Mouse (Mus musculus): ENCODE measurements around the gene Apobec3. TPM values are rescaled to one million over a fixed set of nuclear protein-coding genes. Genes with fewer than 3 reads are reported as not detected.
A peak's percentile ranks its signal among the peaks of the same experiment; 100 is the strongest.
"Not testable (repeated sequence)": the region's sequence is repeated elsewhere in the genome, so short reads cannot be mapped to it uniquely, and the experiment has no call there.

Apobec3 gene
- polyA plus RNA-seq, 1 experiment from 2014 or later = 18.4 TPM

DNA sequence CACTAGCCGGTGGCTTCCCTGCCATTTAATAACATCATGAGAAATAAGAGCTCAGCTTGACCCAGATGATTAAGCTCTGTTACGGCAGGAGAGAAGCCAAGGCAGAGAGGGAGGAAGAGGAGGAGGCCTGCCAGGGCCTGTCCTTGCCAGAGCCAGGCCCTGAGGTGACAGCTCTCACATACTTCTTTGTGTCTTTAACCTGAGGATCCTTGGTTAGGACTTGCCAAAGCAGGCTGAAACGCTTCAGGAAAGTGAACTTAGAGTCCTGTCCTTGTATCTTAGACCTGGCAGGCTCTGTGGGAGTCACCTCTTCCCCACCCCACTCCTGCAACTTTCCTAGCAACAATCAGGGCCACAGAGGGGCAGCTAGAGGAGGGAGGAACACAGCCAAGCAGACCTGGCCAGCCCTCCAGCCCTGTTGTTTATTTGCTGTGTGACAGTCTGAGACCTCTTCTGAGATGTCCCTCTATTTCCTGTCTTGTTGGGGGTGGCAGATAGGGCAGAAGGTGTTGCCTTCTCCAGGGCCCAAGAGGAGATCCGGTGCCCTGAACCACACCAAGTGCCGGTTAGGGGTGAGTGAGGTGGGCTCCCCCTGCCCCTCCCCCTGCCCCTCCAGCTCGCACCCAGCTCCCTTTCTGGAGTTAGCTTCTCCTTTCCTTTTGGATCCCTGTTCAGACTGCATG is 8.5 kb downstream of the Apobec3 start:
- WGBS = 69% methylated on average over 6 of the region's 6 CpGs
- peak overlapping the region; percentile 39; the same call in 1 of the 2 replicates for H3K27ac ChIP-seq (ENCODE audit: low read length)

GRCm38 (mm10) chr15:79900751-79901150 is 9.3 kb downstream of the Apobec3 start:
- ATAC-seq (ENCODE audit: insufficient number of reproducible peaks, insufficient read depth, low FRiP score, low read depth) = no peak
- peak overlapping the region; percentile 39; the same call in 1 of the 2 replicates for H3K27ac ChIP-seq (ENCODE audit: low read length)

More for the DNA sequence above, 8.5 kb downstream of the Apobec3 start:
- H3K4me2 ChIP-seq (replicated peaks; ENCODE audit: low read depth, low read length) = no peak overlapping the region
- no peaks in the 10 kb centered on the region for H3K9me3 ChIP-seq (ENCODE audit: control insufficient read depth, low read depth, low read length)
- ATAC-seq (ENCODE audit: insufficient number of reproducible peaks, insufficient read depth, low FRiP score, low read depth) = no peak
- no peaks in the 10 kb centered on the region for H3K27me3 ChIP-seq (ENCODE audit: control insufficient read depth, insufficient read depth, low read length)
- no peak overlapping the region for H3K4me3 ChIP-seq (ENCODE audit: low read depth, low read length)
- H3K9ac ChIP-seq (replicated peaks; ENCODE audit: low read depth, low read length) = no peak overlapping the region
- H3K36me3 ChIP-seq (ENCODE audit: control insufficient read depth, insufficient read depth, low read length) = no peaks in the 10 kb centered on the region
- H3K4me1 ChIP-seq (ENCODE audit: control insufficient read depth, insufficient read depth, low read length) = no peaks in the 10 kb centered on the region

DNA sequence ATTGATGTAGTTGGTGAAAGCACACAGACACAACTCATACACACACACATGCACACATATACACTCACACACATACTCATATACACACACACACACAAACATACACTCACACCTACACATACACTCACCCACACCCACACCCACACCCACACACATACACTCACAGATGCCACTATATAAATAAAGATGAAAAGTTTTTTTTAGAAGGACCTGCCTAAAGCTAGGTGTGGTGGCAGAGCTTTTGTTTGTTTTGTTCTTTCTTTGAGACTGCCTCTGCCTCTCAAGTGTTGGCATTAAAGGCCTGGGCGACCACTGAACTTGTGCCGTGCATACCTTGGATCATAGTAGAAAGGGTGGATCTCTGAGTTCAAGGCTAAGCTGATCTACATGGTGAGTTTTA is 9.9 kb downstream of the Apobec3 start:
- Histone ChIP-seq H3K27me3 (ENCODE audit: control insufficient read depth, insufficient read depth, low read length) (no peaks in the 10 kb centered on the region), H3K27ac (ENCODE audit: low read length) (peak overlapping the region; percentile 39; the same call in 1 of the 2 replicates), H3K4me1 (ENCODE audit: control insufficient read depth, insufficient read depth, low read length) (no peaks in the 10 kb centered on the region), H3K4me3 (ENCODE audit: low read depth, low read length) (no peak overlapping the region), H3K4me2 (replicated peaks; ENCODE audit: low read depth, low read length) (no peak overlapping the region), H3K9me3 (ENCODE audit: control insufficient read depth, low read depth, low read length) (no peaks in the 10 kb centered on the region), H3K9ac (replicated peaks; ENCODE audit: low read depth, low read length) (no peak overlapping the region), H3K36me3 (ENCODE audit: control insufficient read depth, insufficient read depth, low read length) (no peaks in the 10 kb centered on the region)
- WGBS = 63% methylated on average over 2 of the region's 2 CpGs
- no peak for ATAC-seq (ENCODE audit: insufficient number of reproducible peaks, insufficient read depth, low FRiP score, low read depth)

More at GRCm38 (mm10) chr15:79900751-79901150, 9.3 kb downstream of the Apobec3 start:
- no peak overlapping the region for H3K4me2 ChIP-seq (replicated peaks; ENCODE audit: low read depth, low read length)
- H3K36me3 ChIP-seq (ENCODE audit: control insufficient read depth, insufficient read depth, low read length) = no peaks in the 10 kb centered on the region
- 64% methylated on average over 7 of the region's 7 CpGs for WGBS
- H3K4me3 ChIP-seq (ENCODE audit: low read depth, low read length) = no peak overlapping the region
- no peak overlapping the region for H3K9ac ChIP-seq (replicated peaks; ENCODE audit: low read depth, low read length)
- no peaks in the 10 kb centered on the region for H3K27me3 ChIP-seq (ENCODE audit: control insufficient read depth, insufficient read depth, low read length)
- H3K9me3 ChIP-seq (ENCODE audit: control insufficient read depth, low read depth, low read length) = no peaks in the 10 kb centered on the region
- H3K4me1 ChIP-seq (ENCODE audit: control insufficient read depth, insufficient read depth, low read length) = no peaks in the 10 kb centered on the region

DNA sequence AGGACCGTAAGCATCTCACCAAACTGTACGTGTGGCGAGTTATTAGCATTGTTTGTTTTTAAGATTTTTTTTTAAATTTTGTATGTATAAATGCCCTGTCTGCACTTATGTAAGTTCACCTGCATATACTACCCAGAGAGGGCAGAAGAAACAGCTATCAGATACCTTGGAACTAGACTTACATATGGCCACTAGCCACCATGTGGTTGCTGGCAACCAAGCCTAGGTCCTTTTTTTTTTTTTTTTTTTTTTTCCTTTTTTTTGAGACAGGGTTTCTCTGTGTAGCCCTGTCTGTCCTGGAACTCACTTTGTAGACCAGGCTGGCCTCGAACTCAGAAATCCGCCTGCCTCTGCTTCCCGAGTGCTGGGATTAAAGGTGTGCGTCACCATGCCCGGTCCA is 11.6 kb downstream of the Apobec3 start:
- H3K9me3 ChIP-seq (ENCODE audit: control insufficient read depth, low read depth, low read length); H3K27me3 ChIP-seq (ENCODE audit: control insufficient read depth, insufficient read depth, low read length); ATAC-seq (ENCODE audit: insufficient number of reproducible peaks, insufficient read depth, low FRiP score, low read depth); H3K4me1 ChIP-seq (ENCODE audit: control insufficient read depth, insufficient read depth, low read length); H3K27ac ChIP-seq (ENCODE audit: low read length); H3K4me3 ChIP-seq (ENCODE audit: low read depth, low read length); H3K9ac ChIP-seq (replicated peaks; ENCODE audit: low read depth, low read length); H3K36me3 ChIP-seq (ENCODE audit: control insufficient read depth, insufficient read depth, low read length); H3K4me2 ChIP-seq (replicated peaks; ENCODE audit: low read depth, low read length): not testable (repeated sequence)
- WGBS = 98% methylated on average over 8 of the region's 8 CpGs

DNA sequence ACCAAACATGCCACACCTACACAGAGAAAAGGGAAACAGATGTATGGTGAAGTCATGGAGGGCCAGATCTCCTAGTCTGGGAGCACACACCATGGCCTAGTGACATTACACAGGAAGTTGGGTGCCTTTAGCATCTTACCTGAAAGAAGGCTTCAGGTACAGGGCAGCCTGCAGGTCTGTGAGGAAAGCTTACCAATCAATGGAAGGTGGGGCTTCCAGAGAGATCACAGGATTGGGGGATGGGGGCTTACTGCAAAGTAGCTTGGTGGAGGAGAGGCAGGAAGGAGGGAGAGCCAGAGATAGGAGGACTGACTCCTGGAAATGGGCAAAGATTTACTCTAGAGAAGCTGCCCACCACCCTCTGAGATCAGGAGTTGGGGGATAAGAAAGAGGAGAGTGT is 12.5 kb downstream of the Apobec3 start:
- no peak overlapping the region for H3K27ac ChIP-seq (ENCODE audit: low read length)
- H3K9me3 ChIP-seq (ENCODE audit: control insufficient read depth, low read depth, low read length) = no peaks in the 10 kb centered on the region
- no peaks in the 10 kb centered on the region for H3K36me3 ChIP-seq (ENCODE audit: control insufficient read depth, insufficient read depth, low read length)
- H3K4me2 ChIP-seq (replicated peaks; ENCODE audit: low read depth, low read length) = no peak overlapping the region
- H3K27me3 ChIP-seq (ENCODE audit: control insufficient read depth, insufficient read depth, low read length) = no peaks in the 10 kb centered on the region
- H3K4me3 ChIP-seq (ENCODE audit: low read depth, low read length) = no peak overlapping the region
- ATAC-seq (ENCODE audit: insufficient number of reproducible peaks, insufficient read depth, low FRiP score, low read depth) = no peak
- H3K4me1 ChIP-seq (ENCODE audit: control insufficient read depth, insufficient read depth, low read length) = no peaks in the 10 kb centered on the region
- H3K9ac ChIP-seq (replicated peaks; ENCODE audit: low read depth, low read length) = no peak overlapping the region

- H3K9me3 ChIP-seq (ENCODE audit: control insufficient read depth, low read depth, low read length); H3K9ac ChIP-seq (replicated peaks; ENCODE audit: low read depth, low read length); H3K4me1 ChIP-seq (ENCODE audit: control insufficient read depth, insufficient read depth, low read length); H3K27me3 ChIP-seq (ENCODE audit: control insufficient read depth, insufficient read depth, low read length); H3K4me3 ChIP-seq (ENCODE audit: low read depth, low read length); H3K4me2 ChIP-seq (replicated peaks; ENCODE audit: low read depth, low read length); H3K36me3 ChIP-seq (ENCODE audit: control insufficient read depth, insufficient read depth, low read length); ATAC-seq (ENCODE audit: insufficient number of reproducible peaks, insufficient read depth, low FRiP score, low read depth); H3K27ac ChIP-seq (ENCODE audit: low read length): not testable (repeated sequence)
- 81% methylated on average over 11 of the region's 11 CpGs for WGBS
Measured at GRCm38 (mm10) chr15:79904678-79905077, 13.2 kb downstream of the Apobec3 start.

GRCm38 (mm10) chr15:79905211-79905610 is 13.8 kb downstream of the Apobec3 start:
- no peak overlapping the region for H3K27ac ChIP-seq (ENCODE audit: low read length)
- no peaks in the 10 kb centered on the region for H3K36me3 ChIP-seq (ENCODE audit: control insufficient read depth, insufficient read depth, low read length)
- H3K9ac ChIP-seq (replicated peaks; ENCODE audit: low read depth, low read length) = no peak overlapping the region
- H3K9me3 ChIP-seq (ENCODE audit: control insufficient read depth, low read depth, low read length) = no peaks in the 10 kb centered on the region
- 74% methylated on average over 12 of the region's 12 CpGs for WGBS
- ATAC-seq (ENCODE audit: insufficient number of reproducible peaks, insufficient read depth, low FRiP score, low read depth) = no peak
- no peak overlapping the region for H3K4me2 ChIP-seq (replicated peaks; ENCODE audit: low read depth, low read length)
- H3K4me1 ChIP-seq (ENCODE audit: control insufficient read depth, insufficient read depth, low read length) = no peaks in the 10 kb centered on the region
- no peak overlapping the region for H3K4me3 ChIP-seq (ENCODE audit: low read depth, low read length)
- H3K27me3 ChIP-seq (ENCODE audit: control insufficient read depth, insufficient read depth, low read length) = no peaks in the 10 kb centered on the region

- no peak overlapping the region for H3K4me2 ChIP-seq (replicated peaks; ENCODE audit: low read depth, low read length)
- H3K4me3 ChIP-seq (ENCODE audit: low read depth, low read length) = no peak overlapping the region
- H3K36me3 ChIP-seq (ENCODE audit: control insufficient read depth, insufficient read depth, low read length) = no peaks in the 10 kb centered on the region
- H3K9me3 ChIP-seq (ENCODE audit: control insufficient read depth, low read depth, low read length) = no peaks in the 10 kb centered on the region
- no peaks in the 10 kb centered on the region for H3K4me1 ChIP-seq (ENCODE audit: control insufficient read depth, insufficient read depth, low read length)
- H3K27ac ChIP-seq (ENCODE audit: low read length) = no peak overlapping the region
- H3K9ac ChIP-seq (replicated peaks; ENCODE audit: low read depth, low read length) = no peak overlapping the region
- 32% methylated on average over 14 of the region's 14 CpGs for WGBS
- H3K27me3 ChIP-seq (ENCODE audit: control insufficient read depth, insufficient read depth, low read length) = no peaks in the 10 kb centered on the region
- ATAC-seq (ENCODE audit: insufficient number of reproducible peaks, insufficient read depth, low FRiP score, low read depth) = peak; percentile 79
Measured at GRCm38 (mm10) chr15:79906855-79907254, 15.4 kb downstream of the Apobec3 start.

- 94% methylated on average over 3 of the region's 3 CpGs for WGBS
- ATAC-seq (ENCODE audit: insufficient number of reproducible peaks, insufficient read depth, low FRiP score, low read depth); H3K4me2 ChIP-seq (replicated peaks; ENCODE audit: low read depth, low read length); H3K27ac ChIP-seq (ENCODE audit: low read length); H3K4me1 ChIP-seq (ENCODE audit: control insufficient read depth, insufficient read depth, low read length); H3K27me3 ChIP-seq (ENCODE audit: control insufficient read depth, insufficient read depth, low read length); H3K9me3 ChIP-seq (ENCODE audit: control insufficient read depth, low read depth, low read length); H3K4me3 ChIP-seq (ENCODE audit: low read depth, low read length); H3K36me3 ChIP-seq (ENCODE audit: control insufficient read depth, insufficient read depth, low read length); H3K9ac ChIP-seq (replicated peaks; ENCODE audit: low read depth, low read length): not testable (repeated sequence)
Measured at GRCm38 (mm10) chr15:79909006-79909405, 17.5 kb downstream of the Apobec3 start.
